Mouse (Mus musculus): ENCODE data around the gene Slc35b4.

GRCm38 (mm10) chr6:34193708-34194475, 17.0 kb upstream of the Slc35b4 start:
- TF ChIP-seq CTCF (IDR thresholded peaks at IDR 0.05) (peak; percentile 88), POLR2A (IDR thresholded peaks at IDR 0.05; ENCODE audit: insufficient read depth, low read depth, low read length) (no peak)
